Mouse (Mus musculus): ENCODE data around the gene Gm45808. TPM values are rescaled to one million over a fixed set of nuclear protein-coding genes. Genes with fewer than 3 reads are reported as not detected.
A peak's percentile ranks its signal among the peaks of the same experiment; 100 is the strongest.
"Not testable (repeated sequence)": the region's sequence is repeated elsewhere in the genome, so short reads cannot be mapped to it uniquely, and the experiment has no call there.

Gm45808 gene
- polyA plus RNA-seq, 1 experiment = not detected

- H3K27me3 ChIP-seq (replicated peaks) = no peaks in the 10 kb centered on the region
- no peaks in the 10 kb centered on the region for H3K9me3 ChIP-seq
- H3K36me3 ChIP-seq (replicated peaks; ENCODE audit: low read length) = peaks cover 33% of the 10 kb centered on the region
- no peak for TF ChIP-seq GATA1 (IDR thresholded peaks at IDR 0.05; ENCODE audit: borderline replicate concordance, low read length)
- H3K4me1 ChIP-seq = peaks cover 65% of the 10 kb centered on the region
- H3K4me3 ChIP-seq (replicated peaks) = peak overlapping the region; percentile 92
These were observed 36.5 kb upstream of the Gm45808 start for GRCm38 (mm10) chr7:45522957-45523676.

- TF ChIP-seq FLI1 (IDR thresholded peaks at IDR 0.05; ENCODE audit: low read length) = no peak
- TF ChIP-seq GATA1 (IDR thresholded peaks at IDR 0.05; ENCODE audit: borderline replicate concordance, low read length) = no peak
- Histone ChIP-seq H3K27me3 (replicated peaks) (no peaks in the 10 kb centered on the region), H3K9me3 (no peaks in the 10 kb centered on the region), H3K4me3 (replicated peaks) (peak overlapping the region; percentile 92), H3K36me3 (replicated peaks; ENCODE audit: low read length) (peaks cover 33% of the 10 kb centered on the region), H3K4me1 (peaks cover 63% of the 10 kb centered on the region)
These were observed 35.7 kb upstream of the Gm45808 start for GRCm38 (mm10) chr7:45522194-45522752.

GRCm38 (mm10) chr7:45521728-45522184 lies 35.1 kb upstream of the Gm45808 start:
- no peak for TF ChIP-seq FLI1 (IDR thresholded peaks at IDR 0.05; ENCODE audit: low read length)
- no peak for TF ChIP-seq GATA1 (IDR thresholded peaks at IDR 0.05; ENCODE audit: borderline replicate concordance, low read length)
- H3K27me3 ChIP-seq (replicated peaks) = no peaks in the 10 kb centered on the region
- H3K4me3 ChIP-seq (replicated peaks) = peak overlapping the region; percentile 92
- H3K36me3 ChIP-seq (replicated peaks; ENCODE audit: low read length) = peaks cover 33% of the 10 kb centered on the region
- H3K9me3 ChIP-seq = no peaks in the 10 kb centered on the region
- peaks cover 59% of the 10 kb centered on the region for H3K4me1 ChIP-seq

GRCm38 (mm10) chr7:45520605-45521004 lies 34.0 kb upstream of the Gm45808 start:
- Histone ChIP-seq H3K4me1 (peaks cover 59% of the 10 kb centered on the region), H3K9me3 (no peaks in the 10 kb centered on the region), H3K36me3 (replicated peaks; ENCODE audit: low read length) (peaks cover 33% of the 10 kb centered on the region), H3K4me3 (replicated peaks) (no peak overlapping the region), H3K27me3 (replicated peaks) (no peaks in the 10 kb centered on the region)
- no peak for TF ChIP-seq FLI1 (IDR thresholded peaks at IDR 0.05; ENCODE audit: low read length)

GRCm38 (mm10) chr7:45519345-45520120 lies 32.9 kb upstream of the Gm45808 start:
- TF ChIP-seq FLI1 (IDR thresholded peaks at IDR 0.05; ENCODE audit: low read length) (no peak), GATA1 (IDR thresholded peaks at IDR 0.05; ENCODE audit: borderline replicate concordance, low read length) (no peak)
- Histone ChIP-seq H3K4me3 (replicated peaks) (no peak overlapping the region), H3K36me3 (replicated peaks; ENCODE audit: low read length) (peaks cover 25% of the 10 kb centered on the region), H3K4me1 (peaks cover 60% of the 10 kb centered on the region), H3K27me3 (replicated peaks) (no peaks in the 10 kb centered on the region), H3K9me3 (no peaks in the 10 kb centered on the region)

- Histone ChIP-seq H3K27me3 (replicated peaks) (no peaks in the 10 kb centered on the region), H3K4me3 (replicated peaks) (peak overlapping the region; percentile 59), H3K36me3 (replicated peaks; ENCODE audit: low read length) (peaks cover 18% of the 10 kb centered on the region), H3K4me1 (peaks cover 53% of the 10 kb centered on the region), H3K9me3 (no peaks in the 10 kb centered on the region)
- no peak for TF ChIP-seq FLI1 (IDR thresholded peaks at IDR 0.05; ENCODE audit: low read length)
- no peak for TF ChIP-seq GATA1 (IDR thresholded peaks at IDR 0.05; ENCODE audit: borderline replicate concordance, low read length)
These were observed 32.0 kb upstream of the Gm45808 start for GRCm38 (mm10) chr7:45518618-45519017.

- not testable (repeated sequence) for H3K9me3 ChIP-seq; H3K4me3 ChIP-seq (replicated peaks); H3K36me3 ChIP-seq (replicated peaks; ENCODE audit: low read length); H3K27me3 ChIP-seq (replicated peaks)
- peaks cover 35% of the 10 kb centered on the region for H3K4me1 ChIP-seq
These were observed 30.2 kb upstream of the Gm45808 start for GRCm38 (mm10) chr7:45516846-45517245.

- Histone ChIP-seq H3K4me3 (replicated peaks) (no peak overlapping the region), H3K4me1 (peaks cover 23% of the 10 kb centered on the region), H3K27me3 (replicated peaks) (no peaks in the 10 kb centered on the region), H3K9me3 (no peaks in the 10 kb centered on the region), H3K36me3 (replicated peaks; ENCODE audit: low read length) (no peaks in the 10 kb centered on the region)
- no peak for TF ChIP-seq GATA1 (IDR thresholded peaks at IDR 0.05; ENCODE audit: borderline replicate concordance, low read length)
- TF ChIP-seq FLI1 (IDR thresholded peaks at IDR 0.05; ENCODE audit: low read length) = no peak
These were observed 28.8 kb upstream of the Gm45808 start for GRCm38 (mm10) chr7:45515436-45515835.

- TF ChIP-seq GATA1 (IDR thresholded peaks at IDR 0.05; ENCODE audit: borderline replicate concordance, low read length) (no peak), FLI1 (IDR thresholded peaks at IDR 0.05; ENCODE audit: low read length) (no peak)
- H3K27me3 ChIP-seq (replicated peaks) = no peaks in the 10 kb centered on the region
- H3K4me3 ChIP-seq (replicated peaks) = no peak overlapping the region
- no peaks in the 10 kb centered on the region for H3K9me3 ChIP-seq
- no peaks in the 10 kb centered on the region for H3K36me3 ChIP-seq (replicated peaks; ENCODE audit: low read length)
- peaks cover 21% of the 10 kb centered on the region for H3K4me1 ChIP-seq
These were observed 27.8 kb upstream of the Gm45808 start for GRCm38 (mm10) chr7:45514411-45514810.

Data from megakaryocyte, embryonic 14.5 days (primary cell).